Mouse (Mus musculus) neural tube, embryonic 11.5 days (tissue): ENCODE measurements around the gene Scgb1b30. TPM values are rescaled to one million over a fixed set of nuclear protein-coding genes. Genes with fewer than 3 reads are reported as not detected.

Experiments
- ATAC-seq: fragments of 200-750 bp; cut with Nextera tagmentation; 2 replicates; pipeline ENCODE4 v1.8.0; 2017; ENCODE audit warnings: moderate number of reproducible peaks, mild to moderate bottlenecking, moderate TSS enrichment, moderate library complexity; ENCODE audit not compliant: insufficient read depth, low FRiP score, low TSS enrichment
- DNase-seq: peaks from one replicate; pipeline ENCODE4 v3.0.0-alpha.2; 2015; ENCODE audit warnings: low spot score
- H3K27ac ChIP-seq: fragments of 300-500 bp; sonication (generic); 2 replicates; pipeline ENCODE4 v1.5.1; 2014; ENCODE audit warnings: low read depth, mild to moderate bottlenecking, low read length
- H3K27me3 ChIP-seq: fragments of 300-500 bp; sonication (generic); 2 replicates; pipeline ENCODE4 v1.6.1; 2014; ENCODE audit warnings: mild to moderate bottlenecking, low read length, mixed read lengths; ENCODE audit not compliant: control insufficient read depth, insufficient read depth
- H3K36me3 ChIP-seq: fragments of 300-500 bp; sonication (generic); 2 replicates; pipeline ENCODE4 v1.6.1; 2014; ENCODE audit warnings: mild to moderate bottlenecking, low read length, moderate library complexity, mixed read lengths; ENCODE audit not compliant: control insufficient read depth, insufficient read depth
- H3K4me1 ChIP-seq: fragments of 300-500 bp; sonication (generic); 2 replicates; pipeline ENCODE4 v1.6.1; 2014; ENCODE audit warnings: low read length, mixed read lengths; ENCODE audit not compliant: control insufficient read depth, insufficient read depth
- H3K4me2 ChIP-seq: fragments of 300-500 bp; sonication (generic); 2 replicates; pipeline ENCODE4 v1.6.1; 2014; ENCODE audit warnings: low read depth, mild to moderate bottlenecking, moderate library complexity
- H3K4me3 ChIP-seq: fragments of 300-500 bp; sonication (generic); 2 replicates; pipeline ENCODE4 v1.5.1; 2014; ENCODE audit warnings: low read depth, low read length
- H3K9ac ChIP-seq: fragments of 300-500 bp; sonication (generic); 2 replicates; pipeline ENCODE4 v1.6.1; 2014; ENCODE audit warnings: mild to moderate bottlenecking, low read length
- H3K9me3 ChIP-seq: fragments of 300-500 bp; sonication (generic); 2 replicates; pipeline ENCODE4 v1.6.1; 2016; ENCODE audit warnings: low read length; ENCODE audit not compliant: control insufficient read depth
- WGBS: fragments of 180-500 bp; shearing (Covaris S2); extraction: QIAGEN DNeasy Blood & Tissue Kit; methylation state at CpG from one replicate; pipeline ENCODE4 v1.1.7; 2014; 5-methylcytosine and 5-hydroxymethylcytosine counted together
- polyA plus RNA-seq: library from polyadenylated mRNA; unstranded; fragments of >200 nt; fragmentation: Nextera tagmentation; extraction: Ambion mirVana; gene quantifications from 2 replicates; pipeline ENCODE4 v1.2.1, GENCODE M21; 2014

Scgb1b30 gene
- polyA plus RNA-seq, 1 experiment from 2014 or later, result not detected

GRCm38 (mm10) chr7:34126291-34126690 is 31.1 kb downstream of the Scgb1b30 start:
- DNase-seq (no peak), ATAC-seq (no peak)
- H3K36me3 ChIP-seq, result 0 out of 2 replicates have a peak, but pooled peaks cover 3% of the 10 kb centered on the region
- H3K4me1 ChIP-seq, result peaks cover 5% of the 10 kb centered on the region; the same call in 1 of the 2 replicates
- no peak overlapping the region for H3K9ac ChIP-seq
- H3K27ac ChIP-seq, result no peak overlapping the region
- WGBS, result 84% methylated on average over 3 of the region's 3 CpGs
- H3K27me3 ChIP-seq, result no peaks in the 10 kb centered on the region
- H3K9me3 ChIP-seq, result peaks cover 9% of the 10 kb centered on the region; the same call in 1 of the 2 replicates
- H3K4me2 ChIP-seq, result no peak overlapping the region
- H3K4me3 ChIP-seq, result no peak overlapping the region

DNA sequence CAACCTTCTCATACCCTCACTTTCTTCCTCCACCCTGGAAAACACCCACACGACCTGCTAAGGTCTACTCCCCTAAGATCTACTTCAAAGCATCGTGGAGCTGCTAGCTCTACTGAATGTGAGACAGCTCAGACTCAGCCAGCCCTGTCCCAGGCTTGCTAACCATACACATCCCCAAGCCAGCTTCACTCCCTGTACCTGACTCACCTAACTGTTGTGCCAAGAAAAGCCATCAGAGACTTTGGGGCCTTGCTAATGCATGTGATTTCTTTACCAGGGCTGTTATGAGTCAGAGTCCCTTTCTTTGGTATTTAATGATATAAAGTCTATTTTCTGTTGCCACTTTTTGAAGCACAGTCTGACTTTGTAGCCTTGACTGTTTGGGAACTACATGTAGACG is 35.9 kb downstream of the Scgb1b30 start:
- no peak for DNase-seq
- H3K27ac ChIP-seq, result no peak overlapping the region
- H3K4me1 ChIP-seq, result peaks cover 10% of the 10 kb centered on the region; the same call in 1 of the 2 replicates
- H3K4me2 ChIP-seq, result no peak overlapping the region
- WGBS, result 75% methylated on average over 3 of the region's 3 CpGs
- no peak overlapping the region; the same call in 1 of the 2 replicates for H3K4me3 ChIP-seq
- H3K27me3 ChIP-seq, result no peaks in the 10 kb centered on the region
- no peak overlapping the region for H3K9ac ChIP-seq
- ATAC-seq, result no peak
- H3K36me3 ChIP-seq, result 0 out of 2 replicates have a peak, but pooled peaks cover 3% of the 10 kb centered on the region
- peaks cover 9% of the 10 kb centered on the region; the same call in 1 of the 2 replicates for H3K9me3 ChIP-seq

DNA sequence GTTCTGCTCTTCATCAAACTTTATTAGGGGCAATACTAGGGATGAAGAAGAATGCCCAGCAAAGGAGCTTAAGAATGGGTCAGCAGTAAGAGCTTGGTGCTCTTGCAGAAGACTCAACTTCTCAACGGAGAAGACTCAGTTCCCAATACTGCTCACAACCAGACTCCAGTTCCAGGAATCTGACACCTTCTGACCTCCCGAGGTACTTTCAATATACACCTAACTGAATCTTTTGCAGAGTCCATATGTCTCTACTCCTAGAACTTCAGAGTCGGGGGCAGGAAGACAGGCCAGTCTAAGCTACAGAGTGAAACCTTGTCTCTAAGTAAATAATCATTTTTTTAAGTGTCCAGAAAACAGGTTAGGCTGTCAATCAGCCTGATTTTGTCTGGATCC is 36.7 kb downstream of the Scgb1b30 start:
- WGBS, result 7% methylated on average over 3 of the region's 3 CpGs
- Histone ChIP-seq H3K27ac (no peak overlapping the region), H3K4me2 (peak overlapping the region; percentile 60), H3K9me3 (peaks cover 3% of the 10 kb centered on the region; the same call in 1 of the 2 replicates), H3K36me3 (0 out of 2 replicates have a peak, but pooled peaks cover under 1% of the 10 kb centered on the region), H3K27me3 (no peaks in the 10 kb centered on the region), H3K4me3 (peak overlapping the region; percentile 79), H3K4me1 (peaks cover 10% of the 10 kb centered on the region; the same call in 1 of the 2 replicates), H3K9ac (peak overlapping the region; percentile 82)
- no peak for DNase-seq
- 0 out of 2 replicates have a peak, but pooled peaks have one; percentile 3 for ATAC-seq

DNA sequence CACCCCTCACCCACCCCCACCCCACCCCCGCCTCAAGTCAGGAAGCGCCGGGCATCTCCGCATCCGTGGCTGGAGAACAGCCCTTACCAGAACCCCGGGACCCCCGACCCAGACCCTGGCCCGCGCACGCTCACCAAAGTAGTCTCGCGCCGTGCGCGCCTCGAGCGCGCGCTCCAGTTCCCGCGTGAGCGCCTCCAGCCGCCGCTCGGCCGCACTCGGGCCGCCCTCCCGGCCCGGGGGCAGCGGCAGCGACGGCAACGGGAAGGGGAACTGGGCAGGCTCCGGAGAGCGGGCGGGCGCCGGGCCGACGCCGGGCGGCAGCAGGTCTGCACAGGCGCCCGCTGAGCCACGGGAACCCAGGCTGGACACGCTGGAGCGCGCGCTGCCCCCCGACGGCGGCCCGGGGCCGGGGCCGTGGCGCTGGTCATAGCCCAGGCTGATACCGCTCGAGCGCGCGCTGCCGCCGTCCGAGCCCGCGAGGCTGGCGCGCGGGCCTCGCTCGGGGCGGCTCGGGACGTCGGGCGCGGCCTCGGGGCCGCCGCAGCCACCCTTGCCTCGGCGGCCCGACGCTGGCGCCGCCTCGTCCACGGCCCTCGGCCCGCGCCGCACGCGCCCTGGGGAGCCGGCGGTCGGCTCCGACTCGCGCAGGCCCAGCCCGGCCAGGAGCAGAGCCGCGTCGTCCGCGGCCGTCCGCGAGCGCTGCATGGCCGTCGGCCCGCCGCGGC is 37.3 kb downstream of the Scgb1b30 start:
- H3K4me3 ChIP-seq, result peak overlapping the region; percentile 79
- H3K27me3 ChIP-seq, result no peaks in the 10 kb centered on the region
- DNase-seq (peak; percentile 75), ATAC-seq (peak; percentile 81)
- H3K9me3 ChIP-seq, result no peaks in the 10 kb centered on the region
- H3K27ac ChIP-seq, result peak overlapping the region; percentile 73
- no peaks in the 10 kb centered on the region for H3K36me3 ChIP-seq
- H3K4me1 ChIP-seq, result peaks cover 10% of the 10 kb centered on the region; the same call in 1 of the 2 replicates
- H3K4me2 ChIP-seq, result peak overlapping the region; percentile 60
- WGBS, result under 1% methylated on average over 68 of the region's 116 CpGs
- H3K9ac ChIP-seq, result peak overlapping the region; percentile 82

- DNase-seq, result peak; percentile 92
- Histone ChIP-seq H3K36me3 (no peaks in the 10 kb centered on the region), H3K4me2 (peak within 1 kb of the TSS; percentile 60), H3K4me3 (peak within 1 kb of the TSS; percentile 79), H3K9me3 (no peaks in the 10 kb centered on the region), H3K27me3 (no peaks in the 10 kb centered on the region), H3K9ac (peak within 1 kb of the TSS; percentile 82), H3K27ac (peak within 1 kb of the TSS; percentile 73), H3K4me1 (peaks cover 10% of the 10 kb centered on the region; the same call in 1 of the 2 replicates)
- ATAC-seq, result peak; percentile 82
- WGBS, result 3% methylated on average over 34 of the region's 65 CpGs
These were observed 38.0 kb downstream of the Scgb1b30 start, which contains the start of gene Wtip for GRCm38 (mm10) chr7:34133117-34133762. Wtip (minus strand) TSS chr7:34133268.

- Histone ChIP-seq H3K36me3 (no peaks in the 10 kb centered on the region), H3K4me1 (peaks cover 10% of the 10 kb centered on the region; the same call in 1 of the 2 replicates), H3K9ac (no peak overlapping the region), H3K9me3 (no peaks in the 10 kb centered on the region), H3K27ac (no peak overlapping the region), H3K27me3 (no peaks in the 10 kb centered on the region), H3K4me3 (no peak overlapping the region), H3K4me2 (no peak overlapping the region)
- WGBS, result 70% methylated on average over 2 of the region's 2 CpGs
- DNase-seq (peak; percentile 21), ATAC-seq (no peak)
These were observed 39.1 kb downstream of the Scgb1b30 start for GRCm38 (mm10) chr7:34134336-34134735.

DNA sequence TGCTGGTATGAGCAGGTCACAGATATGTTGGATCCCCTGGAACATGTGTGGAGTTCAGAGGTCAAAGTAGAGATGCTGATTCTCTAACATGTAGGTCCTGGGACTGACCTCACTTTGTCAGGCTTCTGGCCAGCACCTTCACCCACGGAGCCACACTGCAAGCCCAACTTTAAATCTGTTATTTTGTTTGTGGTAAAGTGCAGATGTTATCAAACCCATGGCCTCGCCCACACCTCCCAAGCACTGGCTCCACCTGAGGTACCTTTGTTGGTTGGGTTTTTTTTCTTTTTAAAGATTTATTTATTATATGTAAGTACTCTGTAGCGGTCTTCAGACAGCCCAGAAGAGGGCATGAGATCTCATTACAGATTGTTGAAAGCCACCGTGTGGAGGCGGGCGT is 44.3 kb downstream of the Scgb1b30 start:
- DNase-seq (no peak), ATAC-seq (no peak)
- Histone ChIP-seq H3K27me3 (no peaks in the 10 kb centered on the region), H3K27ac (no peak overlapping the region), H3K9me3 (no peaks in the 10 kb centered on the region), H3K4me3 (no peak overlapping the region), H3K9ac (no peak overlapping the region), H3K4me1 (no peaks in the 10 kb centered on the region), H3K4me2 (no peak overlapping the region), H3K36me3 (peaks cover 31% of the 10 kb centered on the region)
- WGBS, result 89% methylated on average over 6 of the region's 6 CpGs

DNA sequence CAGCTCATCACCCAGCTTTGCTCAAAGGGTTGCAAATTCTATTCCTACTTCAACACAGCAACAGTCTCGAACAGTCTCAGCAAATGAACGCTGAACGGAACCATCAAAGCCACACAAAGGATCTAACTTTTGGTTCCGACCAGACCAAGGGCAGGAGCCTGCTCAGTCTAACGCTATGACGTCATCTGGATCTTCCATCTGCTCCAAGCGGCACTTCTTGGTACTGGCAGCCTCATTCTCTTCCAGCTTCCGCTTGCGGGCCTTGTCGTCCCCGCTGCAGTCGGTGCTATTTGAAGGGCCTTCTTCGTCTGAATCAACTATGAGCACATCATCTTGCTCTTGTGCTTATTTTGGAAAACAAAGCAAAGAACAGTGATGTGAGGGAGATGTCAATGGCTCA is 45.9 kb downstream of the Scgb1b30 start:
- Histone ChIP-seq H3K9ac (no peak overlapping the region), H3K27me3 (no peaks in the 10 kb centered on the region), H3K36me3 (peaks cover 39% of the 10 kb centered on the region), H3K4me2 (no peak overlapping the region), H3K27ac (no peak overlapping the region), H3K9me3 (no peaks in the 10 kb centered on the region), H3K4me1 (no peaks in the 10 kb centered on the region), H3K4me3 (no peak overlapping the region)
- no peak for DNase-seq
- ATAC-seq, result no peak
- 95% methylated on average over 13 of the region's 13 CpGs for WGBS
